Mouse (Mus musculus): ENCODE measurements around the gene Cd47. TPM values are rescaled to one million over a fixed set of nuclear protein-coding genes. Genes with fewer than 3 reads are reported as not detected.

Gene Cd47
- polyA plus RNA-seq, 1 experiment from 2014 or later: 71.6 TPM

DNA sequence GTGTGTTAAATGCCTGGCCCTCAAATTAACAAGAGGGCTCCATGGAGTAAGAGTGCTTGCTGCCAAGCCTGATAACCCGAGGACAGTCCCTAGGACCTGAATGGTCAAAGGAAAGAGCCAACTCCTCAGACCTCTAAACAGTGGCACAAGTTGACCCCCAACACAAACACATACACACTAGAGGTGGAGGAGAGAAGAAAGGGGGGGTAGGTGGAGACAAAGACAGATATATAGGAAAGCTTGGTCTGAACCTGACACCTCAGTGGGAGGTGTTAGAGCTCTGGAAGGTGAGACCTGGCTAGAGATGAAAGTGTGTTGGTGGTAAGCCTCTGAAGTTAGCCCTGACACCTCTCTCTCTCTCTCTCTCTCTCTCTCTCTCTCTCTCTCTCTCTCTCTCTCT is 27.8 kb upstream of the Cd47 start:
- 77% methylated on average over 1 of the region's 1 CpGs for WGBS
- no peak overlapping the region for H3K9ac ChIP-seq (replicated peaks)
- H3K36me3 ChIP-seq: no peaks in the 10 kb centered on the region
- H3K4me1 ChIP-seq: 0 out of 2 replicates have a peak, but pooled peaks cover 6% of the 10 kb centered on the region
- H3K4me3 ChIP-seq: no peak overlapping the region
- no peak for ATAC-seq (ENCODE audit: low FRiP score, low read depth)
- no peaks in the 10 kb centered on the region for H3K9me3 ChIP-seq
- no peak overlapping the region for H3K4me2 ChIP-seq (replicated peaks)
- H3K27me3 ChIP-seq: no peaks in the 10 kb centered on the region
- no peak overlapping the region for H3K27ac ChIP-seq (replicated peaks)

DNA sequence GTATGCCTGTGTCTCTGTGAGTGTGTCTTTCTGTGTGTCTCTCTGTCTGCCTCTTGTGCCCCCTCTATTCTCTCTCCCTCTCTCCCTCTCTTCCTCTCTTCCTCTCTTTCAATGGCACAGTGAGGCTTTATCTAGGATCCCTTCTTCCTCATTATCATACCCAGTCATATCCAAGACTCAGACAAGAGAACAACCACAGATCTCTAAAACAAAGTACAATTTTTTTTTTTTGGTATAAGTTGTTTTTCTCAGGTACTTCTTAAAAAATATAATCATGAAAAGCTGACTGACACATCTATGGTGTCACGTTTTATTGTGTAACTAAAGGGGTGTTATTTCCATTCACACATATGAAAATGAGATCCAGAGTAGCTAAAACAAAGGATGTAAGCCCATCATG is 27.3 kb upstream of the Cd47 start:
- Histone ChIP-seq H3K36me3 (no peaks in the 10 kb centered on the region), H3K9me3 (no peaks in the 10 kb centered on the region), H3K4me1 (0 out of 2 replicates have a peak, but pooled peaks cover 6% of the 10 kb centered on the region), H3K27ac (replicated peaks) (no peak overlapping the region), H3K9ac (replicated peaks) (no peak overlapping the region), H3K27me3 (no peaks in the 10 kb centered on the region), H3K4me2 (replicated peaks) (no peak overlapping the region), H3K4me3 (no peak overlapping the region)
- ATAC-seq (ENCODE audit: low FRiP score, low read depth): no peak
- WGBS: 96% methylated on average over 1 of the region's 1 CpGs

DNA sequence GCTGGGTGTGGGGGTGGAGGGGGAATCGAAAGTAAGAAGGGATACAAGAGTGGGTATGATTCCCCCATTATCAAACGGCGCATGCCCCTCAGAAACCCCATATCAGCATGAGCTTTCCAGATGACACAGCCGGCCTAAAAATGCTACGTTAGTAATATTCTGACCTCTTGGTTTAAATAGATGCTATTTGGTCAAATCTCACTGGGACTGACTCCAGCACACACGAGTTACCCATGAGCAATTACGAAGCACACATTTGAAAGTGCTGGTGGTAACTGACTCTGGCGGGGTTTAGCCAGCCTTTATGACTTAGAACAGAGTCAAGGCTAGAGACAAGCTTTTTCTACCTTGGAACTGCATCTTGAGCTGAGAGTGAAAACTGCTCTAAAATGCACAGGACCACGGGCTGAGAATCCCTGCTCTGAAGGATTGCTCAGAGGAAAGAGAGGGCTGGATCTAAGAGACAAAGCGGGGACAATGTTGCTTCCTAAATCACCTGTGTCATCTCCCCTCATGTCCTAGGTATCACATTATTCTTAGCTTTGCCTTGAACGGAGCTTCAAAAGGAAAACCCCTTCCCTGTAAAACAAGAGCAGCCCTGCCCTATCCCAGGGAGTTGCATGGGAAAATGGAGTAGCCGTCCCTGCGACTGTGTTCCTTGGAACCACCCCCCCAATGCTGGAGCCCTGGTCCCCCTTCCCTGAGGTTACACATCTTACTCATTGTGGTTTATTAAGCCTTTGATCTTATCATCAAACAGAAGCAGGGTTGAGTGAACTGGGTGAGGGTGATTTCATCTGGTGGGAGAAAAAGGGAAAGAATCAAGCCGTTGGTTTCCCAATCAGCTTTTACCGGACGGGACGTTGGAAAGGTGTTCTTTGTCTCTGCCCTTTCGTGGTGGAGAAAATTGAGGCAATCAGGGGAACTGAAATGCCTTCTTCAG is 26.0 kb upstream of the Cd47 start:
- H3K4me3 ChIP-seq: no peak overlapping the region
- H3K36me3 ChIP-seq: no peaks in the 10 kb centered on the region
- WGBS: 84% methylated on average over 18 of the region's 18 CpGs
- H3K27ac ChIP-seq (replicated peaks): no peak overlapping the region
- no peaks in the 10 kb centered on the region for H3K4me1 ChIP-seq
- H3K9me3 ChIP-seq: no peaks in the 10 kb centered on the region
- no peak for ATAC-seq (ENCODE audit: low FRiP score, low read depth)
- no peak overlapping the region for H3K9ac ChIP-seq (replicated peaks)
- H3K4me2 ChIP-seq (replicated peaks): no peak overlapping the region
- H3K27me3 ChIP-seq: no peaks in the 10 kb centered on the region

DNA sequence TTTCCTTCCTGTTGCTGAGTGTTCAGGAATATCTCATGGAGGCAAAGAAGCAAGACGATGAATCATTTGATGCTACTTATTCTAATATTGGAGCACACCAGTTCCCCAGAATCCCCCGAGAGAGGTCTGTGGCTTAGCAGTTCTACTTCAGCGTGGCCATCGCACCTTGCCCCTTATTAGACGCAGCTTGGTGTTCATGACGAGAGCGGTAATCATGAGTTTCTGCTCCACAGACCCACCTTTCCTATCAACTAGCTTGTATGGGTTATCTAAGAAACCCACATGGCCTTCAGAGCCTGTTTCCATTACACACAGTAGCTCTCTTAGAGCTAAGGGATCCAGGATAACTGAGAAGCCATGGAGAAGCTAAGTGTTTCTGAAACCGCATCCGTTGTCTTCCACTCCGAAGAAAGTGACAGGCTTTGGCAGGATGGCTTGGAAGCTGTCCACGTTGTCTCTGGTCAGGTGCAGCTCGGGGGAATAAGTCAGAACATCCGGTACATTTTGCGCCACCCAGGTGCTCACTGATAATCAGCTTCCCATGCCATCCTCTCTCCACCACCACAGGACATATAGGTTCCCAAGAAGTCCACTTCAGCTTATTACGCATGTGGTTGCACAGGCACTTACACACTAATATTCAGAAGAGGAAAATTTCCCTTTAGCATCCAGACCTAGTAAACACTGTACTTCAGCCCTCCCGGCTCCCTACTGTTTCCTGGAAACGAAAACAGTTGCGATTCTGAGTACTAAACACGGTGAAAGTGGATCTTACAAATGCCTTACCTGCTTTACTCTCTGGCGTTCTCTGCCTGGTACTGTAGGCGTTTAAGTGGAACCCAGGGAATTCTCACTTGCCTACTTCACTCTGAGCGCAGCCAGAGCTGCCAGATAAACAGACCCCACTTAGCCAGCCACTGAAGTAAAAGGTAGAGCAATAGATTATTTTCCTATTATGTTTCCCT is 25.0 kb upstream of the Cd47 start:
- no peak for ATAC-seq (ENCODE audit: low FRiP score, low read depth)
- H3K4me2 ChIP-seq (replicated peaks): no peak overlapping the region
- no peaks in the 10 kb centered on the region for H3K9me3 ChIP-seq
- no peak overlapping the region for H3K9ac ChIP-seq (replicated peaks)
- H3K4me1 ChIP-seq: no peaks in the 10 kb centered on the region
- H3K27ac ChIP-seq (replicated peaks): no peak overlapping the region
- WGBS: 92% methylated on average over 22 of the region's 22 CpGs
- no peak overlapping the region for H3K4me3 ChIP-seq
- no peaks in the 10 kb centered on the region for H3K27me3 ChIP-seq
- H3K36me3 ChIP-seq: no peaks in the 10 kb centered on the region

DNA sequence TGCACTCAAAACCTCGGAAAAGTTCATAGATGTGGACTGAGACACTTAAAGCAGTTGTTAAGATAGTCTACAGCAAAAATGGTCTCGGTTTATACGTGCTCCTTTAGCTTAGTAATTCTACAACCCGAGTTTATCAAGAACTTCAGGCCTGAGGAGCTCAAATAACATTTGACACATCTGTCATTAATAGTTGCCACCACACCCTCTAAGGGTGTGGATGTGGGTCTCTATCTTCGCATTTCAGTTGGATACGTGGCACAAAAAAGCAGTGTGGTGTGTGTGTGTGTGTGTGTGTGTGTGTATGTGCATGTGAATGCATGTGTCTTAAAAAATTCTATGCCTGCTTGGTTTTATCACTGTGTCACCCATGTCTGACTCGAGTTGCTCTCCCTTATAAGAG is 23.4 kb upstream of the Cd47 start:
- H3K9ac ChIP-seq (replicated peaks): no peak overlapping the region

DNA sequence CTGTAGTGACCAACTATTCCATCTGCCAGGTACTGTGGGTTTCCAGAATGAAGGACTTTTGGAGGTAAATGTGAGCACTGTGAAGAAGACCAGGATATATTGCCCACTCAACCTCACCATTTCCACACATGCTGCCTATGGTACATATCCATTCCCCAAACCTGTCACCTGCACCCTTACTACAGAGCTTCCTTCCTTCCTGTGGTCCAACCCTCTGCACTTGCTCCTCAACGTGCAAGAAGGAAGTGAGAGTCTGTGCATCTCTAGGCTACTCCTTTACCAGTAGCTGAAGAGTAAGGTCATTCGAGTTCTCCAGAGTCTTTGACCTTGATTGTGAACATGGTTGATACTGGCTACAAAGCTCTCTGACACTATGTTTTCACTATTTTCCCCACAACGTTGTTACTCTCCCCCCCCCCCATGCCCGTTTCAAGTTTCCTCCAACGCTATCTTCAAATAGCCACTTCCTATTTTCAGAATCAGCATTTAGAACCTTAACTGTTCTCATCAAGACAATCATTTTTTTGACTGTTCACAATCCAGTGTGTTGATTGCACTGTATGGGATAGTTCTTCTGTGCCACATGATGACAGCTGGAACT is 18.7 kb upstream of the Cd47 start:
- H3K27me3 ChIP-seq: no peaks in the 10 kb centered on the region
- H3K36me3 ChIP-seq: no peaks in the 10 kb centered on the region
- no peak overlapping the region for H3K4me2 ChIP-seq (replicated peaks)
- H3K4me1 ChIP-seq: no peaks in the 10 kb centered on the region
- WGBS: 91% methylated on average over 5 of the region's 5 CpGs
- no peak for ATAC-seq (ENCODE audit: low FRiP score, low read depth)
- no peak overlapping the region for H3K27ac ChIP-seq (replicated peaks)
- no peaks in the 10 kb centered on the region for H3K9me3 ChIP-seq
- H3K4me3 ChIP-seq: no peak overlapping the region
- H3K9ac ChIP-seq (replicated peaks): no peak overlapping the region

More for the DNA sequence above, 23.4 kb upstream of the Cd47 start:
- no peak overlapping the region for H3K4me2 ChIP-seq (replicated peaks)
- no peak overlapping the region for H3K4me3 ChIP-seq
- H3K9me3 ChIP-seq: no peaks in the 10 kb centered on the region
- no peaks in the 10 kb centered on the region for H3K4me1 ChIP-seq
- WGBS: 82% methylated on average over 7 of the region's 7 CpGs
- H3K36me3 ChIP-seq: no peaks in the 10 kb centered on the region
- no peak for ATAC-seq (ENCODE audit: low FRiP score, low read depth)
- H3K27me3 ChIP-seq: no peaks in the 10 kb centered on the region
- no peak overlapping the region for H3K27ac ChIP-seq (replicated peaks)

DNA sequence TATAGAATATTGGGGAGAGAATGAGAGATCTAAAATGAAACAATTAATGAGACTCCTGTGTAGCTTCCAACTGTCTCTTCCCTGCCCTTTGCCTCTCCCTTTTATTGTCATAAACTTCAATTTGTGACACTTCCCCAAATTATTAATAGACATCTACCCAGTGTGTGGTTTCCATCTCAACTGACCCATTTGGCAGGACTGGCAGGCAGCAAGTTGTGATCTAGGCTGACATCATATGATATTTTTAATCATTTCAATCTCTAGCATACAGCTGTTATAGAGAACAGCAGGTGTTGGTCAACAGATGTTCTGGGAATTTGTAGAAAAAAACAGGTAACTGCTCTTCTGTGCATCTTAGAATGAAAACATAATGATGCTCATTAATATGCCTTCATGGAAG is 17.0 kb upstream of the Cd47 start:
- Histone ChIP-seq H3K4me1 (no peaks in the 10 kb centered on the region), H3K4me3 (no peak overlapping the region), H3K9me3 (no peaks in the 10 kb centered on the region), H3K27ac (replicated peaks) (no peak overlapping the region), H3K9ac (replicated peaks) (no peak overlapping the region), H3K27me3 (no peaks in the 10 kb centered on the region), H3K4me2 (replicated peaks) (no peak overlapping the region), H3K36me3 (no peaks in the 10 kb centered on the region)
- no peak for ATAC-seq (ENCODE audit: low FRiP score, low read depth)

DNA sequence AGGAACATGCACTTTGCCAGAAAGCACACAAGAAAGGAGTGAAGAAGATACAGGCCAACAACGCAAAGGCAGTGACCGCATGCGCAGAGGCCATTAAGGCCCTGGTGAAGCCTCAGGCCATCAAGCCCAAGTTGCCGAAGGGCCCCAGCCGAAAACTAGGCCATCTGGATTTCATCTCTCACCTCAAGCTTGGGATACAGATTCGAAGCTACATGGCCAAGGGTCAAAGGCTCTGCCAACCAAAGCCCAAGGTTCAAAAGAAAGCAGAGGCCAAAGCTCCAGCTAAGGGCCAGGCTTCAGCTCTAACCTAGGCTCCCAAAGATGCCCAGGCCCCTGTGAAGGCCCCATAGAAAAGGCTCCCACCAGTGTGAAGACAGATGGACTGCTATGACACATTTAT is 14.2 kb upstream of the Cd47 start:
- Histone ChIP-seq H3K27ac (replicated peaks) (no peak overlapping the region), H3K9me3 (no peaks in the 10 kb centered on the region), H3K27me3 (no peaks in the 10 kb centered on the region), H3K9ac (replicated peaks) (no peak overlapping the region), H3K4me2 (replicated peaks) (no peak overlapping the region), H3K36me3 (no peaks in the 10 kb centered on the region), H3K4me1 (no peaks in the 10 kb centered on the region), H3K4me3 (no peak overlapping the region)
- 93% methylated on average over 6 of the region's 6 CpGs for WGBS
- no peak for ATAC-seq (ENCODE audit: low FRiP score, low read depth)

DNA sequence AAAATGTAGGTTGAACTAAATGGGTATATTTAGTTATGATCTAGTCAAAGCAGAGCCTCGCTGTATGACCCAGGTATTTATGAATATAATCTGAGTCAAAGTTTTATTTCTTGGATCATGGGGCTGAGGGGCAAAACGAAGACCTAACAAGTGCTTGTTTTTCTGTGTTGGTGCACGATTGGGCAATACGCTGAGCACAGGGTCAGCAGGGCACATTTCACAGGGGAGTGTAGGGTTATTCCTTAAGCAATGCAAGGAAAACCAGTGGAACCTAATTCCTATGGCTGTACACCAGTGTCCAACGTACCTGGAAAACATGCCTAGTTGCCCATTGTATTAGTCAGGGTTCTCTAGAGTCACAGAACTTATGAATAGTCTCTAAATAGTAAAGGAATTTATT is 12.6 kb upstream of the Cd47 start:
- ATAC-seq (ENCODE audit: low FRiP score, low read depth): no peak
- no peaks in the 10 kb centered on the region for H3K4me1 ChIP-seq
- H3K9me3 ChIP-seq: no peaks in the 10 kb centered on the region
- no peaks in the 10 kb centered on the region for H3K27me3 ChIP-seq
- no peak overlapping the region for H3K4me3 ChIP-seq
- H3K4me2 ChIP-seq (replicated peaks): no peak overlapping the region
- no peak overlapping the region for H3K9ac ChIP-seq (replicated peaks)
- H3K27ac ChIP-seq (replicated peaks): no peak overlapping the region
- WGBS: 87% methylated on average over 5 of the region's 5 CpGs
- no peaks in the 10 kb centered on the region for H3K36me3 ChIP-seq

DNA sequence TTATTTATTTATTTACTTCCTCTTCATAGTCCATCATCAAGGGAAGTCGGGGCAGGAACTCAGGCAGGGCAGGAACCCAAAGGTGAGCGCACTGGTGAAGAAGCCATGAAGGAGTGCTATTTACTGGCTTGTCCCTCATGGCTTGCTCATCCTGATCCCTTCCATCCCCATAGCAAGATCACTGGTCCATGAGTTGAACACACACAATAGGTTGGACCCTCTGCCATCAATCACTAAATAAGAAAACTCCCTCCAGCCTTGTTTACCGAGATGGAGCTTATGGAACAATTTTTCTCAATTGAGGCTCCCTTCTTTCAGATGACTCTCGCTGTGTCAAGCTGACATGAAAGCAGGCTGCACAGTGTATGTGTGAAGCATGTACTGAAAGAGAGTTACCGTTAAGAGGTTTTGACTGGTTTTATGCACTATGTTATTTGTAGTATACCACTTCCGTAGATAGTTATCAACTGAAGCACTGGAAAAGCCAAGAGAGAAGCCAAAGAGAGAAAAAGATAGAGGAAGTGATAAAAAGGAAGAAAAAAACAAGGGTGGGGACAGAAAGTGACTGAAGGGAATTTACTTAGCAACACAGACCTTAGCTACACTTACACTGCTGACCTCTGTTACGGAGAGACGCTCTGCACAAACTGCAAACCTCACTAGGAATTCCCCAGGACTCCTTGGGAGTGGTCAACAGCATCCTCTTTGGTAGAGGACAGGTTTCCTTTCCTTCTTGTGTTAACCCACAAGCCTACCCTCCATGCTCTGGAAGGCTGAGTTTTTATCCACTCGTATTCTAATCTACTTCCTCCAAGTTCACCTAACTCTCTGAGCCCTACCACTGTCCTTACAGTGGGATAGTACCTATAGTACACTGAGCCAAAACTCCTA is 9.5 kb upstream of the Cd47 start:
- Histone ChIP-seq H3K9me3 (no peaks in the 10 kb centered on the region), H3K27me3 (no peaks in the 10 kb centered on the region), H3K9ac (replicated peaks) (no peak overlapping the region), H3K4me3 (no peak overlapping the region), H3K36me3 (no peaks in the 10 kb centered on the region), H3K27ac (replicated peaks) (no peak overlapping the region), H3K4me1 (no peaks in the 10 kb centered on the region), H3K4me2 (replicated peaks) (no peak overlapping the region)
- ATAC-seq (ENCODE audit: low FRiP score, low read depth): no peak
- 87% methylated on average over 9 of the region's 9 CpGs for WGBS

DNA sequence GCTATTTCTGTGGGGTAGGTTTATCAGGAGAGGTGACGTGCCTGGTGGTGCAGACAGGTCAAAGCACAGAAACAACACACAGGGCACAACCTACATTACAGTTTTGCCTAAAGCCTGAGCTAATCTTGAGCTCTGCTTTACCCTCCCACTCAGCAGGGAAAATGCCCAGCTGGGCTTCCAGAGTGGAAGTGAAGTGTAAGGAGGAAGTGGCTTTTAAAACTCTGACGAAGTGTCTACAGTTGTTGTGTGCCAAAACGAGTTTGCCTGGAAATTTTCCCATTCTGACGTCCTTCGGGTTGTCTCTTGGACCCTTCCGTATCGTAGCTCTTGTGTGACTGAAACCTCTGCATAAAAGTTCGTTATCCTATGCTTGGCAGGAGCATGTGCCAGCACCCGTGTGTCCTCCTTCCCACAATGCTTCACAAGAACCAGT is 7.9 kb upstream of the Cd47 start:
- H3K9me3 ChIP-seq: no peaks in the 10 kb centered on the region
- no peaks in the 10 kb centered on the region for H3K4me1 ChIP-seq
- ATAC-seq (ENCODE audit: low FRiP score, low read depth): no peak
- no peak overlapping the region for H3K4me2 ChIP-seq (replicated peaks)
- 77% methylated on average over 9 of the region's 9 CpGs for WGBS
- no peak overlapping the region for H3K27ac ChIP-seq (replicated peaks)
- no peaks in the 10 kb centered on the region for H3K27me3 ChIP-seq
- H3K4me3 ChIP-seq: no peak overlapping the region
- no peak overlapping the region for H3K9ac ChIP-seq (replicated peaks)
- no peaks in the 10 kb centered on the region for H3K36me3 ChIP-seq

All from midbrain, embryonic 12.5 days (tissue).